Mouse (Mus musculus) heart, postnatal 0 days (tissue): ENCODE measurements around the gene Slc16a10.

Experiments used
- CTCF ChIP-seq: IDR thresholded peaks from 2 replicates; pipeline ENCODE4 v1.5.1; 2016; ENCODE audit warnings: antibody characterized with exemption, control low read depth, low read depth
- EP300 ChIP-seq: IDR thresholded peaks from 2 replicates; pipeline ENCODE4 v1.6.1; 2016; ENCODE audit warnings: antibody characterized with exemption, low read depth

DNA sequence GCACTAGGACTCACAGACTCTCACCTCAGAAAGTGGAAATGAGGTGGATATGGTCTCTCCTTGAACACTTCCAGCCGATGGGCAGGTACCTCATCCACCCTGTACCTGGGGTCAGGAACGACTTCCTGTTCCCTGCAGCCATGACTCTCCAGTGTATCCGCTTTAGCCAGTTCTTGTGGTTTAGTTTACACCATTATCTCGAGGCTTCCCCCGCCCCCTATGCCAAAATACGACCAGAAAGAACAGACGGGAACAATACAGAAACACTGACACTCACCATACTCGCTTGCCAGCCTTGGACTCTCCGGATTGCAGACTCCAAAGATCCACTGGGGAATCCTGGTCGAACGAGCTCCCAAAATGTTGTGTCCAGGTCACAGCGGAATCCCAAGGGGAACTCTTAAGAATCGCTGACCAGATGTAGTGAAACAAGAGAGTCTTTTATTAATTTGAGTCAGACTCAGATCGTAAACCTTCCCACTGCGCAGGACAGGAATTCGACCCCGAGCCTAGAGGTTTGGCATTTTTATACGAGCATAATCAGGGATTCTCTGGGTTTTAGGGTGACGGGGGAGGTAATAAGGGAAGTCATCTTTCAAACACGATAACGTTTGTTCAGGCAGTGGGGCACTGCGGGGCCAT is 49.4 kb upstream of the Slc16a10 start:
- TF ChIP-seq CTCF = no peak
- no peak for TF ChIP-seq EP300
